Mouse (Mus musculus) heart, postnatal 0 days (tissue): ENCODE measurements at regions not wholly inside any gene's neighbourhood (a gene's known extent, or its start where the extent isn't known, plus 50 kb on each side); places are given as distances from the start of the nearest gene placed in this dataset.

ENCODE experiments used
- ATAC-seq: fragments of 200-750 bp; cut with Nextera tagmentation; 2 replicates; pipeline ENCODE4 v1.8.0; 2017; ENCODE audit warnings: low read depth, moderate number of reproducible peaks, moderate library complexity; ENCODE audit not compliant: insufficient read depth
- DNase-seq: peaks from one replicate; pipeline ENCODE4 v3.0.0-alpha.2; 2016; ENCODE audit warnings: low spot score
- H3K27ac ChIP-seq: fragments of 300-500 bp; sonication (generic); 2 replicates; pipeline ENCODE4 v1.5.1; 2014; ENCODE audit warnings: low read depth, mild to moderate bottlenecking
- H3K27me3 ChIP-seq: fragments of 300-500 bp; sonication (generic); 2 replicates; pipeline ENCODE4 v1.6.1; 2014; ENCODE audit warnings: low read length, mixed read lengths; ENCODE audit not compliant: control insufficient read depth, insufficient read depth
- H3K36me3 ChIP-seq: fragments of 300-500 bp; sonication (generic); replicated peaks from 2 replicates; pipeline ENCODE4 v1.6.1; 2014; ENCODE audit warnings: low read length, mixed read lengths; ENCODE audit not compliant: control insufficient read depth, insufficient read depth
- H3K4me1 ChIP-seq: fragments of 300-500 bp; sonication (generic); 2 replicates; pipeline ENCODE4 v1.6.1; 2014; ENCODE audit warnings: antibody characterized with exemption; ENCODE audit not compliant: control insufficient read depth, insufficient read depth
- H3K4me2 ChIP-seq: fragments of 300-500 bp; sonication (generic); 2 replicates; pipeline ENCODE4 v1.6.1; 2014; ENCODE audit warnings: low read depth, mild to moderate bottlenecking, low read length, moderate library complexity
- H3K4me3 ChIP-seq: fragments of 300-500 bp; sonication (generic); 2 replicates; pipeline ENCODE4 v1.5.1; 2014; ENCODE audit warnings: low read depth, low read length
- H3K9ac ChIP-seq: fragments of 300-500 bp; sonication (generic); replicated peaks from 2 replicates; pipeline ENCODE4 v1.6.1; 2014; ENCODE audit warnings: low read depth, low read length, mixed read lengths
- H3K9me3 ChIP-seq: fragments of 300-500 bp; sonication (generic); replicated peaks from 2 replicates; pipeline ENCODE4 v1.6.1; 2016; ENCODE audit warnings: low read length; ENCODE audit not compliant: control insufficient read depth
- CTCF ChIP-seq: IDR thresholded peaks from 2 replicates; pipeline ENCODE4 v1.5.1; 2016; ENCODE audit warnings: antibody characterized with exemption, control low read depth, low read depth
- EP300 ChIP-seq: IDR thresholded peaks from 2 replicates; pipeline ENCODE4 v1.6.1; 2016; ENCODE audit warnings: antibody characterized with exemption, low read depth
- WGBS: fragments of 180-500 bp; shearing (Covaris S2); extraction: QIAGEN DNeasy Blood & Tissue Kit; methylation state at CpG from one replicate; pipeline ENCODE4 v1.1.7; 2014; 5-methylcytosine and 5-hydroxymethylcytosine counted together

- ATAC-seq, result no peak
- Histone ChIP-seq H3K4me2 (no peak overlapping the region), H3K9me3 (no peaks in the 10 kb centered on the region), H3K4me3 (no peak overlapping the region), H3K9ac (no peak overlapping the region), H3K27me3 (no peaks in the 10 kb centered on the region), H3K27ac (no peak overlapping the region), H3K4me1 (no peaks in the 10 kb centered on the region), H3K36me3 (no peaks in the 10 kb centered on the region)
- no peak for TF ChIP-seq EP300
- TF ChIP-seq CTCF, result no peak
- WGBS, result 78% methylated on average over 5 of the region's 5 CpGs
- no peak for DNase-seq
These were observed 175.4 kb downstream of the Cct6b start for GRCm38 (mm10) chr11:82588744-82589143.

- H3K9me3 ChIP-seq, result no peaks in the 10 kb centered on the region
- H3K4me3 ChIP-seq, result no peak overlapping the region
- no peak overlapping the region for H3K27ac ChIP-seq
- no peaks in the 10 kb centered on the region for H3K4me1 ChIP-seq
- DNase-seq (no peak), ATAC-seq (no peak)
- H3K9ac ChIP-seq, result no peak overlapping the region
- H3K36me3 ChIP-seq, result no peaks in the 10 kb centered on the region
- TF ChIP-seq EP300, result no peak
- TF ChIP-seq CTCF, result no peak
- no peaks in the 10 kb centered on the region for H3K27me3 ChIP-seq
- H3K4me2 ChIP-seq, result no peak overlapping the region
- WGBS, result 21% methylated on average over 7 of the region's 7 CpGs
These were observed 184.2 kb downstream of the Cct6b start for GRCm38 (mm10) chr11:82579841-82580415.

DNA sequence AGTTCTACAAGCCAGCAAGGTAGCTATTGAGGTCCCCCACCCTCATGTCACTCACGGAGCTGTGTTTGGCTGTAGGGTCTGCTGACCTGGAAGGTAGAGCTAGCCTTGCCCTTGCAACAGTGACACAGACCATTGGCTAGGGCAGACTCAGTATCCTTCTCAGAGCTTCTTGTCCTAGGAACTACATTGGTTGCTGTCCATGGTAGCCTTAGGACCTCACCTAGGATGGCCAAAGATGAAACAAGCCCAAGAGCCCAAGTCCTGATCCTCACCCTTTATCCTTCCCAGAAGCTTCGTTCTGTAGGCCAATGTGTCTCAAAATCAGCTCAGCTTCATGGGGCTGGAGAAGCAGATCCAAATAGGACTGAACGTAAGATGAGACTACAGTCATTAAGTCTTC is 187.3 kb downstream of the Tmem132e start:
- Histone ChIP-seq H3K36me3 (no peaks in the 10 kb centered on the region), H3K4me3 (no peak overlapping the region), H3K27me3 (no peaks in the 10 kb centered on the region), H3K4me1 (no peaks in the 10 kb centered on the region), H3K9ac (no peak overlapping the region), H3K4me2 (no peak overlapping the region), H3K9me3 (no peaks in the 10 kb centered on the region), H3K27ac (no peak overlapping the region)
- 51% methylated on average over 3 of the region's 3 CpGs for WGBS
- DNase-seq (no peak), ATAC-seq (no peak)
- TF ChIP-seq CTCF, result no peak
- no peak for TF ChIP-seq EP300

- Histone ChIP-seq H3K9me3 (no peaks in the 10 kb centered on the region), H3K27me3 (no peaks in the 10 kb centered on the region), H3K4me3 (no peak overlapping the region), H3K4me1 (no peaks in the 10 kb centered on the region), H3K36me3 (no peaks in the 10 kb centered on the region), H3K27ac (no peak overlapping the region), H3K9ac (no peak overlapping the region), H3K4me2 (no peak overlapping the region)
- 58% methylated on average over 4 of the region's 4 CpGs for WGBS
- no peak for DNase-seq
- no peak for ATAC-seq
- TF ChIP-seq CTCF, result no peak
These were observed 184.4 kb downstream of the Tmem132e start for GRCm38 (mm10) chr11:82573126-82573525.

GRCm38 (mm10) chr11:82571525-82571924 is 182.8 kb downstream of the Tmem132e start:
- Histone ChIP-seq H3K4me1 (no peaks in the 10 kb centered on the region), H3K4me3 (no peak overlapping the region), H3K9me3 (no peaks in the 10 kb centered on the region), H3K4me2 (no peak overlapping the region), H3K27me3 (no peaks in the 10 kb centered on the region), H3K27ac (no peak overlapping the region), H3K36me3 (no peaks in the 10 kb centered on the region), H3K9ac (no peak overlapping the region)
- 28% methylated on average over 5 of the region's 5 CpGs for WGBS
- DNase-seq, result peak; percentile 7
- TF ChIP-seq CTCF (no peak), EP300 (no peak)
- ATAC-seq, result no peak

- H3K27me3 ChIP-seq, result no peaks in the 10 kb centered on the region
- no peak overlapping the region for H3K4me2 ChIP-seq
- H3K9ac ChIP-seq, result no peak overlapping the region
- H3K4me3 ChIP-seq, result no peak overlapping the region
- no peaks in the 10 kb centered on the region for H3K36me3 ChIP-seq
- H3K27ac ChIP-seq, result no peak overlapping the region
- no peaks in the 10 kb centered on the region for H3K4me1 ChIP-seq
- no peaks in the 10 kb centered on the region for H3K9me3 ChIP-seq
- TF ChIP-seq EP300 (no peak), CTCF (no peak)
- ATAC-seq (no peak), DNase-seq (no peak)
These were observed 181.1 kb downstream of the Tmem132e start for GRCm38 (mm10) chr11:82569819-82570218.
